Mouse (Mus musculus) macrophage (primary cell): Measurements from ENCODE around the gene Ms4a6c. TPM values are rescaled to one million over a fixed set of nuclear protein-coding genes. Genes with fewer than 3 reads are reported as not detected.

Experiments
- H3K27ac ChIP-seq: fragments of 350-480 bp; formaldehyde crosslinking; 2 replicates; pipeline ENCODE4 v1.9.0; 2021
- H3K36me3 ChIP-seq: fragments of 350-480 bp; formaldehyde crosslinking; 2 replicates; pipeline ENCODE4 v1.9.0; 2021; ENCODE audit errors: inconsistent target
- H3K4me3 ChIP-seq: fragments of 350-480 bp; formaldehyde crosslinking; 2 replicates; pipeline ENCODE4 v1.9.0; 2021; ENCODE audit errors: inconsistent target
- H3K79me2 ChIP-seq: fragments of 350-480 bp; formaldehyde crosslinking; 2 replicates; pipeline ENCODE4 v1.9.0; 2021; ENCODE audit errors: inconsistent target
- WGBS: methylation state at CpG from one replicate; pipeline ENCODE4 v1.1.7; 2026; ENCODE audit warnings: inconsistent platforms; ENCODE audit not compliant: missing documents; 5-methylcytosine and 5-hydroxymethylcytosine counted together
- polyA plus RNA-seq: library from polyadenylated mRNA; stranded (reverse); fragments of 250-400 nt; gene quantifications from 3 replicates; pipeline ENCODE4 v1.2.4, GENCODE M21; 2018; ENCODE audit warnings: inconsistent platforms

The Ms4a6c gene
- polyA plus RNA-seq, 1 experiment from 2014 or later = 561 TPM

DNA sequence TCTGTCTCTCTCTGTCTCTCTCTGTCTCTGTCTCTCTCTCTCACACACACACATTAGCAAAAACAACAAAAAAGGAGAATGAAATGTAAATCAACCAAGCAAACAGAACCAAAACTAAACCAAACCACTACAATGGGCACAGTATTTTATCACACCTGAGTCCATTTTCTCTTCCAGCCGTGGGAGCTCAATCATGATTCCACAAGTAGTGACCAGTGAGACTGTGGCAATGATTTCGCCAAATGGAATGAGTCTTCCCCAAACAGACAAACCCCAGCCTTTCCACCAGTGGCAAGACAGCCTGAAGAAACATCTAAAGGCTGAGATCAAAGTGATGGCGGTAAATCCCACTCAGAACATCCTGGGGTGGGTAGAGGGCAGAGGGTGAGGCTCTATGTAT is 51.0 kb downstream of the Ms4a6c start:
- 81% methylated on average over 2 of the region's 3 CpGs for WGBS
- H3K79me2 ChIP-seq = peaks cover 57% of the 10 kb centered on the region
- no peak overlapping the region for H3K27ac ChIP-seq
- H3K36me3 ChIP-seq = peaks cover 31% of the 10 kb centered on the region
- no peak overlapping the region for H3K4me3 ChIP-seq

Other genes with a start within 250 kb of the Ms4a6c start
- gene Ms4a12, start 236.9 kb upstream of the Ms4a6c start, polyA plus RNA-seq = not detected in 3 replicates
- 0.07 to 0.09 TPM in 2 of 3 replicates, not detected in the other for gene Ms4a1, start 203.1 kb upstream of the Ms4a6c start, polyA plus RNA-seq
- gene Ms4a5, start 185.5 kb upstream of the Ms4a6c start, polyA plus RNA-seq = not detected in 3 replicates
- gene Ms4a14, start 154.9 kb upstream of the Ms4a6c start, polyA plus RNA-seq = 36.7 to 102 TPM (median 69.8 TPM) in 3 replicates
- gene Ms4a7, start 133.2 kb upstream of the Ms4a6c start, polyA plus RNA-seq = 1,229 to 1,780 TPM (median 1,290 TPM) in 3 replicates
- 260 to 797 TPM (median 552 TPM) in 3 replicates for gene Ms4a4a, start 93.8 kb upstream of the Ms4a6c start, polyA plus RNA-seq
- gene Ms4a4c, start 64.6 kb upstream of the Ms4a6c start, polyA plus RNA-seq = 43.4 to 183 TPM (median 71.1 TPM) in 3 replicates
- 2.1 to 3.8 TPM (median 3.0 TPM) in 3 replicates for gene Ms4a4b, start 25.8 kb upstream of the Ms4a6c start, polyA plus RNA-seq
- 0.80 to 5.0 TPM (median 2.0 TPM) in 3 replicates for gene Gm8369, start 16.6 kb downstream of the Ms4a6c start, polyA plus RNA-seq
- 182 to 404 TPM (median 188 TPM) in 3 replicates for gene Ms4a6b, start 47.1 kb downstream of the Ms4a6c start, polyA plus RNA-seq
- gene Ms4a4d, start 67.4 kb downstream of the Ms4a6c start, polyA plus RNA-seq = not detected in 3 replicates
- gene Ms4a6d, start 135.5 kb downstream of the Ms4a6c start, polyA plus RNA-seq = 381 to 505 TPM (median 445 TPM) in 3 replicates
- 0.27 TPM in 1 of 3 replicates, not detected in the others for gene Ms4a2, start 154.4 kb downstream of the Ms4a6c start, polyA plus RNA-seq
- gene Ms4a3, start 171.5 kb downstream of the Ms4a6c start, polyA plus RNA-seq = 0.79 TPM in 1 of 3 replicates, not detected in the others
- gene Oosp2, start 191.2 kb downstream of the Ms4a6c start, polyA plus RNA-seq = not detected in 3 replicates
- not detected in 3 replicates for gene Oosp1, start 221.8 kb downstream of the Ms4a6c start, polyA plus RNA-seq
- gene Oosp3, start 227.7 kb downstream of the Ms4a6c start, polyA plus RNA-seq = not detected in 3 replicates